Mouse (Mus musculus) CD4-positive helper T cell, adult 2 months (primary cell): ENCODE measurements around the gene Abraxas1.
A peak's percentile ranks its signal among the peaks of the same experiment; 100 is the strongest.

Experiments
- DNase-seq: peaks from one replicate; pipeline ENCODE4 v3.0.0-alpha.2; 2012; ENCODE audit warnings: low read depth, missing footprints, low spot score

Gene Abraxas1

DNA sequence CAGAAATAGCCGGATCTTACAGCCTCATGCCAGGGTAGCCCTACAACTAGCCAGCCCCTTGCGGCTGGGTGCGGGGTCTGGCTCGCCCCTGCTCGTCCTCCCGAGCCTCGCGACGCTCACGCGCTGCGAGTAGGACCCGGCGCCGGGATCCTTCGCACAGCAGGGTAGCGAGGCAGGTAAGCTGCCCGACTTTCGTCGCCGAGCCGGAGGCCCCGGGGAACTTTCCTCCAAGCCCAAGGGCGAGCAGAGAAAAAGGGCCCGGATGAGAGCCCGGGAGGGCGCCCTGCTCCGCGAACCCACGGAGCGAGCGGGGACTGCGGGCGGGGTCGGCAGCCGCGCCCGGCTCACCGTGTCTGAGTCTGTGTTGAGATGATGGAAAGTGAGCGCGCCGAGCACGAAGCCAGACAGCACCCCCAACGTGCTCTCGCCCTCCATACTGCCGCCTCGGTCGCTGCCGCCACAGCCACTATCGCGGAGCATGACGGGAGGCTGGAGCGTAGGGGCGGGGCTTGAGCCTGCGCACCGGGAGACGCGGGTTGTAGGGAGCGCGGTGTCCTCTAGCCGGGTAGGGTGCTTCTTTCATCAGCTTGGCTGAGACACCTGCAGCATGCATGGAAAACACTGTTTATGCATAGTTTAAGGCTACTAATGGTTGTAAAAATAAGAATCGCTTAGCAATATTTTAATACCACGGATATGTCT, at the start of gene Abraxas1:
Gene Abraxas1 (minus strand): TSS at position 483 of the 702 bp plus-strand sequence.
- peak; percentile 88 for DNase-seq

DNA sequence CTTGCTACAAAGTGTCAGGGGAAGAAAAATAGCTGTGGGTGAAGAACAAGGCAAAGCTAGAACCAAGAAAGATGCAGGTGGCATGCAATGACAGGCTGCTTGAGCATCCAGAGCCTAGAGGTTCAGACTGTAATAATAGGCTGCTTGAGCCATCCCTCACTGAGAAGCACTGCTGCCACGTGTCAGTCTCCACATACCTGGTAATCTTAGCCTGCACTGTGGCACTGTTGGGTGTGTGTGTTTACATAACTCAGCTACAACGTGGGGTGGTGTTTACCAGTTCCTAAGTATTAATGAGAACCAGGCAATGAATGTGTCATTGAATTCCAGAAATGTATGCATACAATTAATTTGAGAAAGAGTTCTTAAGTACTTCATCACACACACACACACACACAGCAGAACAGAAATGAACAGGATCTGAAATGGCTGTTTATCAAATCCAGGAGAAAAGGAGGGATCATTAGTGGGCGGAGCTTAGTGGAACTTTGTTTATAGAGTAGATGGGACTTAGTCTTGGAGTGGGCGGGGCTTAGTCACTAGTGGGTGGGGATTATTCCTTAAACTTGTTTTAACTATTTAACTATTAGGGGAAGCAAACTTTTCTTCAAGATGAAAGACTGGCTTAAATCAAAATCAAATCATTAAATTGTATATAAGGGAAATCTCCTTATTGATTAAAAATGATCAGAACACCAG, 48.6 kb upstream of the Abraxas1 start:
- DNase-seq, result no peak

DNA sequence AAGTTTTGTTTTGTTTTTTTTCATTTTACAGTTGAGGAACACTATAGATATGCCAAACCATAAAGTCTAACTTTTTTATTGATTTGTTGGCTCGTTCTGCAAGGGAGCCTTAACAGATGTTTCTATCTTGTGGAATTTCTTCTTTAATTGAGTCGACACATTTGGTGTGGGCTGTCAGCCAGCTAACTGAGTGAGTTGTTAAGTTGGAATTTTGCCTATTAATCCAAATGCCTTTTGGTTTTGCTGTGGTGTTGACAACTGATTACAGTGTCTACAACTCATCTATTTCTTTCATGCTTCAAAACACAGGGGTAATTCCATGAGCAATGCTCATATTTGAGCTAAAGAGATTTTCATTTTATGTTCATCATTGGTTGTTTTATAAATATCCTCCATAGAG, 45.4 kb upstream of the Abraxas1 start:
- no peak for DNase-seq

DNA sequence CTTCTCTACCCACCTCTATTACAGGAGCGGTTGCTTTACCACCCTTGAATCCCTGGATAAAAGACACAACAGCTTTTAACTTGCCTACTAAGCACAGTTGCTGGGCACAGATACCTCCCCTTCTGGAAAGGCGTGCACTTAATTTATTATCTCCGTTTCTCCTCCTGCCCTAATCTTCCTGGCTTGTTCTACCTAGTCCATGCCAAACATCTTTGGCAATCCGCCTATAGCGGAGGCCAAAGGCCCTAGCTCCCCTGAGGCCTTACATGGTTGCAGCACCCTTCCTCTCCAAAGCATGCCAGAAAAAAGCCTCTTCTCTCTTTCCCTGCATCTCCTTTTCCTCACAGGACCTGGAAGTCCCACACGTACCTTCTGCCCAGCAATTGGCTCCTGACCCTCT, 43.7 kb upstream of the Abraxas1 start:
- DNase-seq, result no peak

DNA sequence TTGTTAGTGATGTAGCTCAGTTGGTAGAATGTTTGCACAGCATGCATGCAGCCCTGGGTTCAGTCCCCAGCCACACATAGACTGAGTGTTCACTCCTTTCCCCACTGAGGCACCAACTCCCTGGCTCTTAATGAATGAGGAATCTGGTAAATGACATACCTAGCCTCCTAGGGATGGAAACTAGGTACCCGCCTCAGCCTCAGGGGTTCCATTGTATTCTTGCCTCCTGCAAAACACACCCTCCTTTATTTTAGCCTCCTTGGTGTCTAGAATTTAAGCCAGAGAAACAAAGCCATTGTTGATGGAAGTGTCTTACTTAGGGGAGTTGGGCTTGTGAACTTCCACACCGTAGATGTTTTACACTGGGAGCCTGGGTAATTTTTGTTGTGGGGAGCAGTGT, 42.3 kb upstream of the Abraxas1 start:
- no peak for DNase-seq

DNA sequence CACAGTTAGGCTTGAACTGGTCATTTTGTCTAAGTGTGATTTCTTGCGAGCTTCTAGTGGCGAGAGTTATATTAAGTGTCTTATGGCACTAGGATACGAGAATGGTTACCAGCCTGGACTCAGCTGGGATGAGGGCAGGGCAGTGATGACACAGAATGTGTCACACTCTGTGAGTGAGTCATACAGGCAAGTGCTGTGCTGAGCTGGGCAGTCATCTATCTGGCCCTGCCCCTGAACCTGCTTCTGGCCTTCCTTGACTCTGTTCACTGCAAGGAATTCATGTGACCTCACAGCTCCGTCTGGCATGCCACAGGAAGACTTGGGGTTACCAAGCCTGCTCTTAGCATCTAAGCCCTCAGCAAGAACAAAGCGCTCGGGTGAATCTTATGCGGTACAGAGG, 41.0 kb upstream of the Abraxas1 start:
- no peak for DNase-seq

DNA sequence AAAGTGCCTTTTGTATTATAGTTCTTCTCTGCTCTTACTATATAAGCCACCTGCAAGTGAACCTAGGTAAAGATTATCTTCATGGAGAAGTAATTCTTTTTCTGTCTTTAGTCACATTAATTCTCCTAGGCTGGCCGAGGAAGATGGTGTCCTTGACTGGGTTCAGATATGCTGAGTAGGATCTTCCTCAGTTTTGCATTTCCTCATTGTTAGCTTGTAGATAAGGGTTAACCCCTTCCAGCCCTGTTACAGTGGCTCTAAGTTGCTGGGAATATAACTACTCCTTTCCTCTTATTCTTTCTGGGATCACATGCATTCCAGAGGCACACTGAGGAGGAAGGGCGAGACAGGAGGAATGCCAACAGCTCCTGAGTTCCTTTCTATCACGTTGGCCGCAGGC, 40.4 kb upstream of the Abraxas1 start:
- no peak for DNase-seq

DNA sequence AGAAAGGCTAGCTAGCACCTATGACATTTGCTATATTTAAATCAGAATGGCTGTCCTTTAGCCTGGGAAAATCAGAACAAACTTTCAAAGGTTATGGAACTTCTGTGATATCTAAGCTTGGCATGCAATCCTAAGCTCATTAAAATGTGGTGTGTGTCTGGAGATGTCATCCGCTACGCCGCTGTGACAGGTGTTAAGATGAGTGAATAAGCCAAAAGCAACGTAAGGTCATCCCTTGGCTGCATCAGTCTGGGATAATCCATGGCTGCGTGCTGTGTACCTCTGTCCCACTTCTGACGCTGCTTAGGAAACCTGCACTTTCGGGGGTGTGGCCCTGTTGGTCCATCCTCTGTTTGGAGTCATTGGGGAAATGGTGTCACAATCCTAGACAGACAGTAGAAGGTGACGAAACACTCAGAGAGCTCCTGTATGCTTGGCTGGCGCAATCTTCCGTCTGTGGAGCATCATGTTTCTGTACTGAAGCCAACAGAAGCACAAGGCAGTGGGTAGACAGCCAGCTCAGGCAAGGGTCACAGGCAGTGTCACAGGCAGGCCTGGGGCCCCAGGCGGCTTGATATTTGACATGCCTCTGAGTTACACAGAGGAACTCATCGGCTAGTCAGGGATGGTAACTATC, 39.8 kb upstream of the Abraxas1 start:
- no peak for DNase-seq

DNA sequence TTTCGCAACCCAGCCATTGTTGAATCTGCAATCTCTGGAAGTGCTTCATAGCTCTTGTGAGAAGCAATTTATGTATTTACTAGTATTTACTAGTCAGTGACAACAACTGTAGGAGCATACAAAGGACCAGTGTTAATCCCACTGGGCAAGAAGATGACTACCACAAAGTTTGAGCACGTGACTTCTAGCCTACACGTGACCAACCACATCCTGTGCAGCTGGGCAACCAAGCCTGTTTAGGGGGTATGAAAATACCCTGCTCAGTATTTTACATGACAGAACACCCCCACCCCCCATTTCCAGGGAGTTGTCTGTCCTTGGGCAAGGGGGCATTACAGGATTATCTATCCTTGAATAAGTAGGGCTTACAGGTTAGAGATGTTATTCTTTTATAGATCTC, 35.8 kb upstream of the Abraxas1 start:
- no peak for DNase-seq

DNA sequence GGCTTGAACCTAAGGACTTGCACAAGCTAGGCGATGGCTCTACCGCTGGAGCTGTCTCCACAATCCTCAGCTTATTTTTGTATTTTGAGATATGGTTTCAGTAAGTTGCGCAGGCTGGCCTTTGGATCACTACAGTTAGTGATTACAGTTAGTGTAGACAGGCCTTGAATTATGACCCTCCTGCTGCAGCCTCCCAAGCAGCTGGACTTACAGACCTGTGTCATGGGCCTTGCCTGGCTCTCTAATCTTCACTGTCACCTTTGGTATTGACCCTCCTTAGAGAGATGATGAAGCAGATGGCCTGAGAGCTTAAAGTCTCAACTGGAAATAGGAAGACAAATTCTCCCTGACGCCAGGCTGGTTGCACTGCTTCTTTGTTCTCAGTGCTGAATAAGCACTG, 33.2 kb upstream of the Abraxas1 start:
- DNase-seq, result no peak

DNA sequence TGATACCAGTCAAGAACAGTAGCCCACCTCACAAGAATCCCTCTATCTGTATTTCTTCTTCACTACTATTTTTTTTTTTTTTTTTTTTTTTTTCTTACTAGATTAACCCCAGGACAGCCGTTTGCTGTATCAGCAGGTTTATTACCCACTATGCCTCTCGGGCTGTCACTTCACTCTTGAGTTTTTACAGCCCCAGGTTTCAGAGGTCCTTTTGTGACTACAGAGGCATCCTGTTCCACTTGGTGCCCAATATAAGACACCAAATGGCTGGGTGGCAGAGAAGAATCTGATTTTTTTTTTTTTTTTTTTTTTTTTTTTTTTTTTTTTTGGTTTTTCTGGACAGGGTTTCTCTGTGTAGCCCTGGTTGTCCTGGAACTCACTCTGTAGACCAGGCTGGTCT, 26.4 kb upstream of the Abraxas1 start:
- DNase-seq, result no peak

DNA sequence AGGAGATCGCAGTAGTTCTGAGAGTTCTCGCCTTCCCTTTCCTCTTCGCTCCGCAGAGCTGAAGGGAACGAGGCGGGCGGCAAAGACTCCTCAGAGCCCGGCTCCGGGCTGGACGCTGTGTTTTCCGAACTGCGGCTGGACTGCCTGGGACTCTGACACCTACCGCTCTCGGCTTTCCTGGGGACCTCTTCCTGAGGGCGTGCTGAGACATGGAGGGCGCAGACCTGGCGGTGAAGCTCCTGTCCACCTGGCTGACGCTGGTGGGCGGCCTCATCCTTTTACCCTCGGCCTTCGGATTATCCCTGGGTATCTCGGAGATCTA, 25.8 kb upstream of the Abraxas1 start:
- no peak for DNase-seq

DNA sequence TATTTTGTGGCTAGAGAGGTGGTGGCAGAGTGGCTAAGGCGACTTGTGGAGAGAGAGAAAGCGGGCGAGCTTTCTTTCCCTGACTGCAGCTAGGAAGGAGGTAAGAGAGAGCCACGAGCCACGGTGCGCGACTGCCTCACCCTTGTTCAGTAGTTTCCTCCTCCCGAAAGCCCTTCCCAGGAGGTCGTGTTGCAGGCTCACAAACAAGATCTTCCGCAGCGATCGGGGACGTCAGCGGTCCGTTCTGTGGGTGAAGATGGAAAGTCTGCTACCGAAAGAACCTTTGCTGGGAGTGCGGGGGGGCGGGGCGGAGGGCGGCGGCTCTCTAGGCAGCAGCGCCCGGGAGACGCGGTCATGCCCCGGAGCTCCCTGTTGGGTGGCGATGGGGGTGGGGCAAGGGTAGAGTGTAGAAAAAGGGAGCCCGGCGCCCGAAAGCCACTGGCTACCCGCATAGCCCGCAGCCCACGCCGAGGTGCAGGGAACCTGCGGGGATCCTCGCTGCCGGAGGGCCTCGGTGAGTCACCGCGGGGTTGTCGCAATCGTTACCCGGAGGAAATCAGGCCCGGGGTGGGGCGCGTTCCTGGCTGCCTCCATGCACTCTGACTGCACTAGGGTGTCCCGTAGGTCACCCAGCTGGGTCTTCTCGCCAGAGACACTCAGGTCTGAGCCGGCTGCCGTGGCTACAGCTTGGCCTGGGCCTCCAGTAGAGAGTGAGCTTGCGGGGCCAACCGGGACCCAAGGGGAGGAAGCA, 25.3 kb upstream of the Abraxas1 start:
- DNase-seq, result peak; percentile 77

DNA sequence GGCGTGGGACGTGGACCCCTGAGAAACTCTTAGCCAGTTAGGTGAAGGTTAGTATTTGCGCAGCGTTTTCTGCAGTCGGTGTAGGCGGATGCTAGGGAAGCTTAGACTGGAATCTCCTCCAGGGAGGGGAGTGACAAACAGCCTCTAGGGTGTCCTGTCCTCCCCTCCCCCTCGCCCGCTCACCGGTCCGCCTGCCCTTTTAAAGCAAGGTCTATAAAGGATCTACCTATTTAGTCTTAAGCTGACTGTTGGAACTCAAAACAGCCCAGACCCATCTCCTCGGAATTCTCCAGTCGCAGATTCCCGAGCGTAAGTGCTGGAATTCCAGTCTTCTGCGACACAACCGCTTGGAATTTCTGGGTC, 24.7 kb upstream of the Abraxas1 start, which contains the start of gene Gpat3:
Gene Gpat3 (plus strand): TSS at position 229 of the 363 bp plus-strand sequence.
- DNase-seq, result peak; percentile 14

DNA sequence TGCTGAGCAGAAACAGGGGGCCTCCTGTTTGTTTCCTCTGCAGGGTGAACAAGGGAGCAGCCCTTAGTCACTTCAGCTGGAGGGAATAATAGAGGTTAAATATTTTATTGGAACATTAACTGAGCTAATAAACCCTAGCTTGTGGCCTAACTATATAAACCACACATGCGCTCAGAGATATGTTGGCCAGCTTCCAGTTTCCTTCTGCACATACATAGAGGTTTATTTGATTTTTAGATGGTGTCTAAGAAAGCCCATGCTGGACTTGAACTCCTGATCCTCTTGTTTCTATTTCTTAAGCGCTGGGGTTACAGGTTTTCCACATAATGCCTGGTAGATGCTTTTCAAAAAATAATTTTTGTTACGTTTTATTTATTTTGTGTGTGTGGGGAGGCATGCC, 23.7 kb upstream of the Abraxas1 start:
- no peak for DNase-seq

DNA sequence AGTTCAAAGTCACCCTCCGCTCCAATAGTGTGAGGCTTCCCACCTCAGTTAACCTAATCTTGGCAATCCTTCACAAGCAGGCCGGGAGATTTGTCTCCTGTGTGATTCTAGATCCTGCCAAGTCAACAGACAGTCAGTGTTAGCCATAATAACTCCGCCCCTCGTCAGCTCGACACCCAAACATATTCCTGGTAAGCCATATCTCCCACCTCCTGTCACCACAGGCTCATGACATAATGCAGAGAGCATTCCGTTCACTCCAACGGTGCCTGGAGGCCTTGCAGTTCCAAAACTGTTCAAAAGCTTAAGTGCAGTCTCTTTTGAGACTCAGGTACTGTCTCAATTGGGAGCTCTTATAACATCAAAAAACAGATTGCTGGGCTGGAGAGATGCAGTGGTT, 17.1 kb upstream of the Abraxas1 start:
- DNase-seq, result no peak

DNA sequence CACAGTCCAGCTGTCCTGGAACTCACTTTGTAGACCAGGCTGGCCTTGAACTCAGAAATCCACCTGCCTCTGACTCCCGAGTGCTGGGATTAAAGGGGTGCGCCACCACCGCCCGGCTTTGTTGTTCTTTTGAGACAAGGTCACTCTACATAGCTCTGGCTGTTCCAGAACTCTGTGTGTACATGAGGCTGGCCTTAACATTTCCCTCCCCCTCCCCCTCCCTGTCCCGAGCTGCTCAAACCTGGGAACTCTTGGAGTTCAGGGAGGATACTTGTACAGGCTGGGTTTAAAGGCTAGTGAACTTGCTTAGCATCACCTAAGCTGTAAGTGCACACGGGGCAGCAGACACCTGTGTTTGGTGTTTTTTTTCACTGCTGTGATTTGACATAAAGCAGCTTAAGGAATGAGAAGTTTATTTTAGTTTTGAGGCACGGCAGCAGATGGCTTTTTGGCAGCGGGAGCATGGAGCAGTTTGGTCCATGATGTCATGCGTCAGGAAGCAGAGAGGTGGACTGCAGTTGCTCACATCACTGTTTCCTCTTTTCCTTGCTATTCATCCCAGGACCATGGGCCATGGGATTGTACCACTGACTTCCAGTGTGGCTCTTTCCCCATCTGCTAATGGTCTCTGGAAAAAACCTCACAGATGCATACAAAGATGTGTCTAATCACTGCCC, 15.2 kb upstream of the Abraxas1 start:
- no peak for DNase-seq

DNA sequence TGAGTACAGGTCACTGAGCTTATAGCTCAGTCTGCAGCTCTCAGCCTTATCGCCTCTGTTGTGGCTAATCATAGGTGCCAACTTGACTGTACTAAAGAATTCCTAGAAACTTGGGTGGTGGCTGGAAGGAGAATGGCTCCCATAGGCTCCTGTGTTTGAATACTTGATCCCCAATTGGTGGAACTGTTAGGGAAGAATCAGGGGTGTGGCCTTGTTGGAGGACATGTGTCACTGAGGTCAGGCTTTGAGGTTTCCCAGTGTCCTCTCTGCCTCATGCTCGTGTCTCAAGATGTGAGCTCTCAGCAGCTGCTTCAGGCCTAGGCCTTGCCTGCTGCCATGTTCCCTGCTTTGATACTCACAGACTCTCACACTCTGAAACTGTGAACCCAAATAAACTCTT, 13.1 kb upstream of the Abraxas1 start:
- no peak for DNase-seq

DNA sequence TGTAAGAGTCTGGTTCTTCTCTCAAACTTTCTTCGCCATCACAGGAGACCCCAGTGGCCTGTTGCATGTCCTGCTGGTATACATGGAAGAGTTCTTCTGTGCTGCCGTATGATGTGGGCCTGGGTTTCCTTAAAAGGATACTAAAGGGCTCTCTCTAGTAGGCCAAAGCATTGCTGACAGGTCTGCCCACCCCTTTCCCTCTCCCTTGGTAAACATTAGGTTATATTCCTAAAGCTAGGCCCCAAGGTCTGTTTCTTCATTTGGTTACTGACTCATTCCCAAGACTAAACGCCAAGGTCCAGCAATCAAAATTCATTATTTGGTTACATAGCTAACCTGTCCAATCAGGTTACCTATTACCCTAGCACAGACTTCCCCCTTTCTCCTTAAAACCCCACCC, 11.9 kb upstream of the Abraxas1 start:
- DNase-seq, result no peak

DNA sequence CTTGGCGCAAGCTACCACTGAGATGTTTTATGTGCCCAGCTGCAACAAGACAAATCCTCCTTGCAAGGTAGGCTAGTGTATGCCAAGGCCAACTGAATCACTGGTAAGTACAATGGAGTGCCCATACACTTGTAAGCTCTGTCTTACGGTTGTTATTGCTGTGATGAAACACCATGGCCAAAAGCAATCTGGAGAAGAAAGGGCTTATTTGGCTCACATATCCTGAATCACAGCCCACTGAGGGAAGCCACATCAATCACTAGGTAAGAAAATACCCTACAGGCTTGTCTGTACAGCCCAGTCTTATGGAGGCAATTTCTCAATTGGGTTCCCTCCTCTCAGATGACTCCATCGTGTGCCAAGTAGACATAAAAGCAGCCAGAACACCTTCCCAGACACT, 7.9 kb upstream of the Abraxas1 start:
- no peak for DNase-seq

DNA sequence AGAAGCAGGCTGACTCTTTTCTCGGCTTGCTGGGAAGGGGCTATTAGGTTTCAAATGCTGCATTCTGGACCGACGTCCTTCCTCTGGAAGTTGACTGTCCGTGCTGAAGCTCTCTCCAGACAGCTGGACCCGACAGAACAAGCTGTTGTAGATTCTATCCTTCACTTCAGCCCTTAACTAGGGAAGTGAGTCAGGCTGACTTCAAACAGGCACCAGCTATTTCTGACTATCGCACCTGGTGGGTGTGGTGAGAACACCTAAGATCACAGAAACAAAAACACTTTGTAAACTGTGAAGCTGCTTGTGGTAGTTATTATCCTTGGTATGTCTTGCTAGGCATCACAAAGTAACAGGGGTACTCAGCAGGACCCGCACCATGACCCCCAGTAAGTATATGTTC, 5.8 kb upstream of the Abraxas1 start:
- peak; percentile 31 for DNase-seq

DNA sequence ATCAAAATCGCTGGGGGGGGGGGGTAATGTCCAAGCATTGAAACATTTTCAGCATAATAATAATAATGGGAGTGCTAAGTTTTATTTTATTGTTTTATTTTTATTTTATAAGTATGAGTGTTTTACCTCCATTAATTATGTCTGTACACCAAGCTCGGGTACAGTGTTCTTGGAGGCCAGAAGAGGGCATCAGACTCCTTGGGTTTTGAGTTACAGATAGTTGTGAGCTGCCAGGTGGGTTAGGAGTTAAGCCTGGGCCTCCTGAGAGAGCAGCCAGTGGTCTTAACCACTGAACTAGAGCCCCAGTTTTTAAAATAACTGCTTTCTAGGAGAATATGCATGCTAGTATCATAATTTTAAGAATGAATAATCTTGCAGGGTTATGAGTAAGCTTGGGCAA, 5.2 kb upstream of the Abraxas1 start:
- peak; percentile 42 for DNase-seq
